Mouse (Mus musculus): Measurements from ENCODE around the gene Tll1. TPM values are rescaled to one million over a fixed set of nuclear protein-coding genes. Genes with fewer than 3 reads are reported as not detected.

Tll1 gene
- under 1 TPM; 0.40 to 0.43 TPM for total RNA-seq (2021)
- long read RNA-seq, experiment 1, result 0 reads
- long read RNA-seq, experiment 2, full-length matches to known transcripts, result 2 of 2 reads
- long read RNA-seq, experiment 2, partial matches to known transcripts, result 0 of 2 reads
- long read RNA-seq, experiment 2, other reads (novel, unspliced or antisense), result 0 of 2 reads

- DNase-seq (ENCODE audit: low spot score), result no peak
Measured at GRCm38 (mm10) chr8:64206024-64206385, at the start of gene Tll1. TSS of gene Tll1 (minus strand) at chr8:64206271.

- no peak for DNase-seq (ENCODE audit: low spot score)
Measured at GRCm38 (mm10) chr8:64238645-64239044, 32.6 kb upstream of the Tll1 start.

GRCm38 (mm10) chr8:64221600-64221999, 15.5 kb upstream of the Tll1 start:
- DNase-seq (ENCODE audit: low spot score), result no peak

DNA sequence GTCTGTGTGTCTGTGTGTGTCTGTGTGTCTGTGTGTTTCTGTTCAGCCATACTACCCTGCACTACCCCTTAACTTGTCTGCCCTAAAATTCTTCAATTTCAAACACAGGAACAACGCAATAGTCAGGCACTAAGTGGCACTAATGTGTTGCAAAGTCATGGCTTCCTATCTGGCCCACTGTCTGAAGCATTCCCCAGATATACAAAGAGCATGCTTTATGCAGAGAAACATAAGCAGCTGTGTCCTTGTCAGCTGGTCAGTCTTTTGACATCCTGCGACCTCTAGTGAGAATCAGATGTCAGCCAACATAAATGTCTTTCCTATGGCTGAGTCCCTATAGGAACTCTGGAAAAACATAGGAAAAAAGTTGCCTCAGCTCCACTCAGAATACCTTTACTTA, 11.6 kb upstream of the Tll1 start:
- no peak for DNase-seq (ENCODE audit: low spot score)

DNA sequence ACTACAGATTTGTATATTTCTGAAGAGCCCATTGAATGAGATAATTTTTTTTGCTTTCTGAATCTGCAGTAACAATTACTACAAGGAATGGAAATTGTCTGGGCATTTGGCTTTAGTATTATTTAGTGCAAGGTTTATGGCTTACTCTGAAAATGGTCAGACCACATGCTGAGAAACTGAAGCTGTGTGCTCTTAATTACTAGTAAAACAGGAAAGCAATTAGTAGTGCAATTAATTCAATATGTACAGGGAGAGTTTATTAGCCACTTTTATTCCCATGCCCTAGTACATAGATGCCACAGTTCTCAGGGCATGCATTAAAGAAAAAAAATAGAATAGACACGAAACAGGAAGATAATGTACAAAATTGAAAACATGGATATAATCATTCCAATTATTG, 10.2 kb upstream of the Tll1 start:
- no peak for DNase-seq (ENCODE audit: low spot score)

GRCm38 (mm10) chr8:64215374-64215773, 9.3 kb upstream of the Tll1 start:
- no peak for DNase-seq (ENCODE audit: low spot score)

DNA sequence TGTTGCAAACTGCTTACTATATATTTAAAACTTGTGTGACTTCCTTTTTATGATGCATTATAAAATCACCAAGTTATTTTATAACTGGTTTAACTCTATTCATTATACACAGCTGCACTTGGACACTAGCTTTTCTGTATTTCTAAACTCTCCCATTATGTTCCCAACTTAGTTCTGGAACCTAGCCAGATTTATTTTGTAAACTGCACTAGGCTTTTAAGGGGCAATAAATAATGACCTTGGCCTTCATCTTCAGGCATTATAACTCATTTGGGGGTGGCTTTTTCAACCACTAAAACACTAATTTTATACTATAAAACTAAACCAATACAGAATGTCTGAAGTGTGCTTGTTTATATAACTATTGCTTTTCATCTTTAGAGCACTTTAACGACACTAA, 8.8 kb upstream of the Tll1 start:
- no peak for DNase-seq (ENCODE audit: low spot score)

DNA sequence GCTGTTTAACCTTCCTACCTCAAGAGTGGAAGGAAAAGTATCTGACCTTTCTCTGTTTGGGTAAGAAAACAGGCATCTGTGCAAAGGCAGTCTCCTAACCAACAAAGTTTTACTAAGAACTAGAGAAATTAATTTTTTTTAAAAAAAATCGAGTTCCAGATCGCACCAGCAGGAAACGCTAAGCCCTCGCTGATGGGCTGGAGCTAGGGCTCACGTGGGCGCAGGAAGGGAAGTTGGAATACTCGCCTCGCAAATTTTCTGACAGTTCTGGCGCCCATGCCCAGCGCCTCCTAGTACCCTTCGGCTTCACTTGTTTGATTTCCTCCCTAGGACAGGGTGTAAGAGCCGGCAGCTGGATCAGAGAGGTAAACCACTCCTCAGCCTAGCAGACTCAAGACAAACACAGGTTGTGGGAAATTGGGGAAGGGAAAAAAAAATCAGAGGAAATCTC, 365 bp upstream of the Tll1 start:
- peak; percentile 8 for DNase-seq (ENCODE audit: low spot score)

- DNase-seq (ENCODE audit: low spot score), result peak; percentile 5
Measured at GRCm38 (mm10) chr8:64205321-64206023, 599 bp downstream of the Tll1 start.

GRCm38 (mm10) chr8:64204801-64205311, 1.2 kb downstream of the Tll1 start:
- no peak for DNase-seq (ENCODE audit: low spot score)

GRCm38 (mm10) chr8:64204167-64204566, 1.9 kb downstream of the Tll1 start:
- DNase-seq (ENCODE audit: low spot score), result peak; percentile 42

GRCm38 (mm10) chr8:64198326-64198725, 7.7 kb downstream of the Tll1 start:
- DNase-seq (ENCODE audit: low spot score), result no peak

- DNase-seq (ENCODE audit: low spot score), result no peak
Measured at GRCm38 (mm10) chr8:64193421-64193820, 12.7 kb downstream of the Tll1 start.

- no peak for DNase-seq (ENCODE audit: low spot score)
Measured at GRCm38 (mm10) chr8:64187881-64188280, 18.2 kb downstream of the Tll1 start.

DNA sequence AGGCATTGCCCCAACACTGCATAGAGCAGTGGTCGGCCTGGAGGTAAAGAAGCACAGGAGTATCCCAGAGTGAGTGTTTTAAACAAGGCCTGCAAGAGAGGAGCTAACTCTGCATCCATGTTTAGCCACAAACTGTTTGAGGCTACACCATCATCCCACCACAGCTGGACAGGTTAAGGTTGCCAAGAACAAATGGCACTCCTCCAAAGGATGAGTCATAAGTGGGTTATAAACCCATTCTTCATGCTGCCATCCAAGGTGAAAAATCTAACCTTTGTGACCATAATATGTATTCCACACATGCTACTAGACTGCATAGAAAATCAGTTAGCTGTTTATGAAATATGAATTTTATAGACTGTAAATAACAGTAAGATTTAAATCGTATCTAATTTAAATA, 29.1 kb downstream of the Tll1 start:
- DNase-seq (ENCODE audit: low spot score), result no peak

GRCm38 (mm10) chr8:64174916-64175315, 31.2 kb downstream of the Tll1 start:
- no peak for DNase-seq (ENCODE audit: low spot score)

DNA sequence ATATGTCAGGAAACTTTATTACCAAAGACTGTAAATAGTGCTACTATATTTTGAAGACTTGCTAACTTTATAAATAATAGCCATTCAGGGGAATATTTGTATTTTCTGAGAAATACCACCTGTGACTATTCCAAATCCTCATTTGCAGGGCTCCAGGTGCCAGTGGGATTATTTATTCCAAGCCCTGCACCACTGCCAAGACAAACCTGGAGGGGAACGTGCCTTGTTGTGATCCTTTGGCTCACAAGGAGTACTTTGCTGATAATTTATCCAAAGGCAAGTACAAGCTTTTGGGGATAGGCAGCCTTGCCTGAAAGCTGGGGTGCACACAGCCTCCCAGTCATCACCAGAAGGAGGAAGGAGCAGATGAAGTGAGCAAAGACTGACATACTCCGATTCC, 32.3 kb downstream of the Tll1 start:
- no peak for DNase-seq (ENCODE audit: low spot score)

- no peak for DNase-seq (ENCODE audit: low spot score)
Measured at GRCm38 (mm10) chr8:64152899-64153891, 52.9 kb downstream of the Tll1 start.

- DNase-seq (ENCODE audit: low spot score), result no peak
Measured at GRCm38 (mm10) chr8:64152216-64152804, 53.8 kb downstream of the Tll1 start.

DNA sequence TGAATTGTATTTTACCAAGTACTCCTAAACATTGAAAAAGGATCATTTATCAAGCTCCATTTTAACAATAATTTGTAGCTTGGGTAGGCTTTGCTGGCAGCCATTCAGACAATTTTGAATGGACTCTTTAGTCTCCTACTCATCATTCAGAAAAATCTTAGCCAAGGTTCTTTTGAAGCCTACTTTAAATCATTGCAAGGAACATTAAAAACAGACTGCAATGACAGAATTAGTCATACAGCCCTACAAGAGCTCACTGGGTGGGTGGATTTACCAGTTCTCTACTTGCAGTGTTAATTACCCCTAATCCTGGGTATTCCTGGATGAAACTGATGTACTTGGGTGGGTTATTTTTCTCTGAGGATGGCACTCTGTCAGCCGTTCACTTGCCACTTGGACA, 69.5 kb downstream of the Tll1 start:
- DNase-seq (ENCODE audit: low spot score), result no peak

DNA sequence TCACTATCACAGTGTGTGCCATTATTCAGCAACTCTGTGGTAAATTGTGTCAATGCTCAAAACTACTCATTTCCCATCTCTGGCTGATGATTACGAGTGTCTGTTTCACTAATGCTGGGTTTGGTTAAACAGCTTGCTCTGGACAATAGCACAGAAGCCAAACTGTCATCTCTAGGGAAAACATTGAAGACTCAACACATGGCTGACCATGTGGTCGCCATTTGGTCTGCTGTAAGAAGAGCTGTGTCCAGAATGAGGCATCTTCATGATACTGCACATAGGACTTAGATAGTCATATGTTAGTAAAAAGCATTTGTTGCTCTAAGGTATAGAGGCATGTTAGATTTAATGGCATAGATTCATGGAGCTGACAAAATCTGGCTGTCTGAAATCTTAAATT, 98.9 kb downstream of the Tll1 start:
- DNase-seq (ENCODE audit: low spot score), result no peak

DNA sequence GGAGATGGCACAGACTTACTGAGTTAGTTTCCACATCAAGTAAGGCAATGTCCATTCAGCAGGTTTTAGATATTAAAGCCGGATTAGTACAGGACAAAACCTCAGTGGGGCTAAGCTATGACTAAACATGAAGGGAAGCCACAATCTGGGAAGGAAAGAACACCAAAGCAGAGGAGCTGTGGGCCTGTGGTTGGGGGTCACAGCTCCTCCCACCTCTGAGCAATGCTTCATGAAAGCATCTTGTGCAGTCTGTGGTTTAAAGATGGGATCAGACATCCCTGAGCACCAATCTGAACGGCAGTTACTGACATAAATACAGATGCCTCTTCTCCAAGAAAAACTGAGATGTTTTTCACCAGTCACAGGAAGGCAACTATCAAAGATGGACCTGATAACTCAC, 132.7 kb downstream of the Tll1 start:
- no peak for DNase-seq (ENCODE audit: low spot score)

Measured in gastrocnemius, adult 18-20 months (tissue).